Mouse (Mus musculus): Measurements from ENCODE around the gene Txndc9. TPM values are rescaled to one million over a fixed set of nuclear protein-coding genes. Genes with fewer than 3 reads are reported as not detected.

Gene Txndc9
- polyA plus RNA-seq, 1 experiment from 2014 or later, result 103 TPM

DNA sequence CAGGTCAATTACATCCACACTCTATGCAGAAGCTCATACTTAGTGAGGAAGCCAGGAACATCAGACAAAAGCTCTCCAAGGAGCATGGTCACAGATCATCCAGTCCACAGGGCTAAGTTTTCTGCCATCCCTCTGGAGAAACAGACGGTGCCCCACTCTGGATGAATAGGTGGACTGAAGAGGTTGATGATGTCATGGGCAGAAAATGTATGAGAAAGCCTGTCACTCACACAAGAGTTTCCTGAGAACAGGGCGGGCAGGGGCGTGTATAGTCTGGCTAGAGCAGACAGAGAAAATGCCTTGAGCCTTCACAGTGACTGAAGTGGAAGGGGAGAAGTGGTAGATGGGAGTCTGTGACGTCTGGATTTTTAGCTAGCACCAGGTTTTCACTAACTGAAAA lies 26.2 kb downstream of the Txndc9 start:
- Histone ChIP-seq H3K27me3 (no peaks in the 10 kb centered on the region), H3K4me1 (replicated peaks) (no peaks in the 10 kb centered on the region), H3K27ac (no peak overlapping the region), H3K4me2 (no peak overlapping the region), H3K4me3 (no peak overlapping the region), H3K9ac (no peak overlapping the region), H3K36me3 (no peaks in the 10 kb centered on the region), H3K9me3 (replicated peaks) (no peaks in the 10 kb centered on the region)
- 24% methylated on average over 4 of the region's 4 CpGs for WGBS
- no peak for ATAC-seq (replicated peaks; ENCODE audit: insufficient number of reproducible peaks, insufficient read depth, low FRiP score, low read depth)

DNA sequence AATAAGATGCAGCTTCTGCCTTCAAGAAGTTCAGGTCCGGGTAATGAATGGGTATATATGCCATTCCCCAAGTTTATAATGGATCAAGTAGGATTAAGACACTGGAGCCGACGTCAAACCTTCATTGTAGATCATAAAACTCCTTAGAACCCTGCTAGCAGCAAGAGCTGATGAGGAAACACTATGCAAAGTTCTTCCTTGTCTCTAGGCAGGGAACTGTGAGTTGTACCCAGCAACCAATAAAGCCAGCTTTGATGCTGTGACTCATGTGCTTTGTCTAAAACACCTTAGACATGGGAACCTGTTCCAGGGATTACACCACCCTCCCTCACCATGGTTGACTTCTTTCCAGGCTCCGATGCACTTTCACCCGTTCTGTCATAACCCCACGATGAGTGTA lies 28.9 kb downstream of the Txndc9 start:
- H3K4me3 ChIP-seq, result no peak overlapping the region
- H3K4me2 ChIP-seq, result no peak overlapping the region
- 85% methylated on average over 6 of the region's 6 CpGs for WGBS
- no peak overlapping the region for H3K9ac ChIP-seq
- H3K36me3 ChIP-seq, result no peaks in the 10 kb centered on the region
- no peaks in the 10 kb centered on the region for H3K4me1 ChIP-seq (replicated peaks)
- H3K27me3 ChIP-seq, result no peaks in the 10 kb centered on the region
- no peak overlapping the region for H3K27ac ChIP-seq
- H3K9me3 ChIP-seq (replicated peaks), result no peaks in the 10 kb centered on the region
- ATAC-seq (replicated peaks; ENCODE audit: insufficient number of reproducible peaks, insufficient read depth, low FRiP score, low read depth), result no peak

DNA sequence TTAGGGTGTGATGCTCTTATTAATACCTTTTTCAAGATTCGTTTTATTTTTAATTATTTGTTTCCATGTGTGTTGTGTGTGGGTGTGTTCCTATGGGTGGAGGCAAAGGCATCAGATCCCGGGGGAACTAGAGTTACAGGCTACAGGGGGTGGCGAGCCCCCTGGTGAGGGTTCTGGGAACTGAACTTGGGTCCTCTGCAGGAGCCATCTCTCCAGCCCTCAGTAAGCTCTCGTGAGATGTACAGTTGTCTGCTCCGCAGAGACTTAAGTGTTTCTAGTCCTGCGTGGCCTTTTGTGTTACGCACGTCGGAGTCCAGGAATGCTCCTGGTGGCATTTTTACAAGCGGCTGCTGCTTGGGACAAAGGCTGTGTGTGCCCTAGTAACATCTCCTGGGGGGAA lies 32.1 kb downstream of the Txndc9 start:
- no peak overlapping the region for H3K9ac ChIP-seq
- no peak overlapping the region for H3K27ac ChIP-seq
- H3K4me3 ChIP-seq, result no peak overlapping the region
- no peak for ATAC-seq (replicated peaks; ENCODE audit: insufficient number of reproducible peaks, insufficient read depth, low FRiP score, low read depth)
- no peaks in the 10 kb centered on the region for H3K27me3 ChIP-seq
- no peaks in the 10 kb centered on the region for H3K4me1 ChIP-seq (replicated peaks)
- H3K36me3 ChIP-seq, result no peaks in the 10 kb centered on the region
- WGBS, result 65% methylated on average over 10 of the region's 10 CpGs
- H3K4me2 ChIP-seq, result no peak overlapping the region
- H3K9me3 ChIP-seq (replicated peaks), result no peaks in the 10 kb centered on the region

DNA sequence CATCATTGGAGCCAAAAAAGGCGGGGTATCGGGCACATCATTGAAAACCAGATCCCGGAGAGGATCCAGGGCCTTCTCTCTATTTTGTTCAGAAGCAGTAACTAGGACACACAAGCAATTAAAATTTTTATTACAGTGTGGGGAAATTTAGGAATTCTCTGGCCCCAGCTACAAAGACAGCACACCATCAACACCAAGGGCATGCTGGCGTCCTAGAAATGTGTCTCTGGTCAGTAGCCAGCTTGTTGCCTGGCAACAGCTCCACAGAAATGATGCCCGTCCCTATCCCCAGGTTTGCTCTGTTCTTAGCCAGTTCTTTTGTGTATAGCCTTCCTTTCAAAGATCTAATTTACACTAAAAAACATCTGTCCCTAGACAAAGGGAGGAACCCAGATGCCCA lies 38.2 kb downstream of the Txndc9 start:
- Histone ChIP-seq H3K4me1 (replicated peaks) (0 out of 2 replicates have a peak, but pooled peaks cover 3% of the 10 kb centered on the region), H3K27ac (no peak overlapping the region), H3K36me3 (no peaks in the 10 kb centered on the region), H3K4me2 (no peak overlapping the region), H3K27me3 (no peaks in the 10 kb centered on the region), H3K9ac (no peak overlapping the region), H3K4me3 (no peak overlapping the region), H3K9me3 (replicated peaks) (no peaks in the 10 kb centered on the region)
- WGBS, result 69% methylated on average over 5 of the region's 5 CpGs
- ATAC-seq (replicated peaks; ENCODE audit: insufficient number of reproducible peaks, insufficient read depth, low FRiP score, low read depth), result no peak

DNA sequence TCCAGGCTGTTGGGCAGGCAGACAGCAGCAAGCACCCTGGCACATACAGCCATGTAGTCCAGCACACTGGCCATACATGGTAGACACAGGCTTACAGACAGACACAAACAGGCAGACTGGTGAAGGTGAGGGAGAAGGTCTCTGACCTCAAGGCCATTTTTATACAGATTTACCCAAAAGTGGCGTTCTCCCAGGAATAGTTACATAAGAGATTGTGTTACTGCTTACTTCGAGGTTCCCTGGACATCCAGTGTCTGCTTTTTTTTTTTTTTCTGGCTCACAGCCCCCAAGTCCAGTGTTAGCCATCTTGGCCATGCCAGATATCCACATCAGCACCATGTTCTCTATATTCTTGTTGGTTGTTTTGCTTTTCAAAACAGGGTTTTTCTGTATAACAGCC lies 39.2 kb downstream of the Txndc9 start:
- Histone ChIP-seq H3K36me3 (no peaks in the 10 kb centered on the region), H3K4me3 (no peak overlapping the region), H3K27me3 (no peaks in the 10 kb centered on the region), H3K4me2 (no peak overlapping the region), H3K9me3 (replicated peaks) (no peaks in the 10 kb centered on the region), H3K27ac (no peak overlapping the region), H3K9ac (no peak overlapping the region), H3K4me1 (replicated peaks) (0 out of 2 replicates have a peak, but pooled peaks cover 3% of the 10 kb centered on the region)
- WGBS, result 60% methylated on average over 2 of the region's 2 CpGs
- ATAC-seq (replicated peaks; ENCODE audit: insufficient number of reproducible peaks, insufficient read depth, low FRiP score, low read depth), result no peak

DNA sequence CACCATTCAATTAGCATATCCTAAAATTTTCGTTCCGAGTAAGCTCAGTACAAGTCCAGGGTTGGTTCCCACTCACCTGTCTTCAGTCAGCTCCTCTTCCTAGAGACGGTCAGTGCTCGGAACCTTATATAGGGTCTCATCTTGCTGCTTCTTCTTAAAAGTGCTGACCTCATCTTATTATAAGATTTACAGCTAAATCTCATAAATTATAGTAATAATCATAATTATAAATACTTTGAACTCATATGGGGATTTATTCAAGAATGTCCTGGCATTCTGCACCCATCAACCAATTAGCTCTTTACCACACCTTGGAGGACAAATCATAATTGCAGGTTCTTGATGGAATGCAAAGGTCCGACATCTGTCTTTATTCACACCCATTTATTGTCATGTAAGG lies 40.0 kb downstream of the Txndc9 start, which contains the start of gene Lyg1:
TSS of gene Lyg1 (minus strand) at position 101 of the 400 bp plus-strand sequence.
- Histone ChIP-seq H3K4me3 (no peak within 1 kb of the TSS), H3K4me1 (replicated peaks) (0 out of 2 replicates have a peak, but pooled peaks cover 3% of the 10 kb centered on the region), H3K27me3 (no peaks in the 10 kb centered on the region), H3K27ac (no peak within 1 kb of the TSS), H3K36me3 (no peaks in the 10 kb centered on the region), H3K4me2 (no peak within 1 kb of the TSS), H3K9me3 (replicated peaks) (no peaks in the 10 kb centered on the region), H3K9ac (no peak within 1 kb of the TSS)
- WGBS, result 83% methylated on average over 5 of the region's 5 CpGs
- no peak for ATAC-seq (replicated peaks; ENCODE audit: insufficient number of reproducible peaks, insufficient read depth, low FRiP score, low read depth)

- H3K27ac ChIP-seq, result no peak overlapping the region
- H3K4me1 ChIP-seq (replicated peaks), result 0 out of 2 replicates have a peak, but pooled peaks cover 3% of the 10 kb centered on the region
- no peak for ATAC-seq (replicated peaks; ENCODE audit: insufficient number of reproducible peaks, insufficient read depth, low FRiP score, low read depth)
- no peaks in the 10 kb centered on the region for H3K9me3 ChIP-seq (replicated peaks)
- 19% methylated on average over 3 of the region's 3 CpGs for WGBS
- H3K9ac ChIP-seq, result no peak overlapping the region
- no peak overlapping the region for H3K4me2 ChIP-seq
- H3K36me3 ChIP-seq, result no peaks in the 10 kb centered on the region
- no peaks in the 10 kb centered on the region for H3K27me3 ChIP-seq
- no peak overlapping the region for H3K4me3 ChIP-seq
These were observed 40.8 kb downstream of the Txndc9 start for GRCm38 (mm10) chr1:37956690-37957431.

GRCm38 (mm10) chr1:37955251-37955650 lies 42.4 kb downstream of the Txndc9 start:
- H3K4me1 ChIP-seq (replicated peaks), result 0 out of 2 replicates have a peak, but pooled peaks cover 3% of the 10 kb centered on the region
- H3K36me3 ChIP-seq, result no peaks in the 10 kb centered on the region
- no peak overlapping the region for H3K4me2 ChIP-seq
- no peaks in the 10 kb centered on the region for H3K9me3 ChIP-seq (replicated peaks)
- H3K4me3 ChIP-seq, result no peak overlapping the region
- H3K27me3 ChIP-seq, result no peaks in the 10 kb centered on the region
- no peak overlapping the region for H3K9ac ChIP-seq
- WGBS, result 89% methylated on average over 2 of the region's 2 CpGs
- H3K27ac ChIP-seq, result no peak overlapping the region
- no peak for ATAC-seq (replicated peaks; ENCODE audit: insufficient number of reproducible peaks, insufficient read depth, low FRiP score, low read depth)

- ATAC-seq (replicated peaks; ENCODE audit: insufficient number of reproducible peaks, insufficient read depth, low FRiP score, low read depth), result no peak
- no peak overlapping the region for H3K27ac ChIP-seq
- no peak overlapping the region for H3K4me3 ChIP-seq
- no peaks in the 10 kb centered on the region for H3K27me3 ChIP-seq
- 63% methylated on average over 7 of the region's 7 CpGs for WGBS
- no peak overlapping the region for H3K4me2 ChIP-seq
- no peak overlapping the region for H3K9ac ChIP-seq
- no peaks in the 10 kb centered on the region for H3K36me3 ChIP-seq
- H3K4me1 ChIP-seq (replicated peaks), result 0 out of 2 replicates have a peak, but pooled peaks cover 3% of the 10 kb centered on the region
- H3K9me3 ChIP-seq (replicated peaks), result no peaks in the 10 kb centered on the region
These were observed 42.9 kb downstream of the Txndc9 start for GRCm38 (mm10) chr1:37954786-37955185.

GRCm38 (mm10) chr1:37948906-37949305 lies 48.8 kb downstream of the Txndc9 start:
- Histone ChIP-seq H3K9me3 (replicated peaks) (no peaks in the 10 kb centered on the region), H3K27me3 (no peaks in the 10 kb centered on the region), H3K27ac (no peak overlapping the region), H3K36me3 (no peaks in the 10 kb centered on the region), H3K4me2 (no peak overlapping the region), H3K4me1 (replicated peaks) (no peaks in the 10 kb centered on the region), H3K4me3 (no peak overlapping the region), H3K9ac (no peak overlapping the region)
- ATAC-seq (replicated peaks; ENCODE audit: insufficient number of reproducible peaks, insufficient read depth, low FRiP score, low read depth), result no peak
- WGBS, result 74% methylated on average over 2 of the region's 2 CpGs

Measured in heart, embryonic 15.5 days (tissue).